Mouse (Mus musculus) ES-E14 (cell line): ENCODE measurements at regions not wholly inside any gene's neighbourhood (a gene's known extent, or its start where the extent isn't known, plus 50 kb on each side); places are given as distances from the start of the nearest gene placed in this dataset.

Experiments used
- CHD2 ChIP-seq: IDR thresholded peaks from 2 replicates; pipeline ENCODE4 v1.6.1; 2014; ENCODE audit warnings: mild to moderate bottlenecking, low read depth, low read length, inconsistent platforms
- MAFK ChIP-seq: IDR thresholded peaks from 2 replicates; pipeline ENCODE4 v1.6.1; 2014; ENCODE audit warnings: mild to moderate bottlenecking, low read depth, low read length, inconsistent platforms; ENCODE audit not compliant: insufficient read depth
- ZC3H11A ChIP-seq: IDR thresholded peaks from 2 replicates; pipeline ENCODE4 v1.6.1; 2012; ENCODE audit warnings: low read depth, mild to moderate bottlenecking, inconsistent platforms, low read length, borderline replicate concordance
- ZNF384 ChIP-seq: IDR thresholded peaks from 2 replicates; pipeline ENCODE4 v1.6.1; 2012; ENCODE audit warnings: low read depth, low read length, inconsistent platforms

GRCm38 (mm10) chr15:38403760-38404375, 978.5 kb downstream of the 4930447A16Rik start:
- TF ChIP-seq CHD2: no peak
- TF ChIP-seq MAFK: no peak
- no peak for TF ChIP-seq ZNF384
- no peak for TF ChIP-seq ZC3H11A
